ENCODE assay signal across 10 mouse cellular contexts in the genomic region with DNA sequence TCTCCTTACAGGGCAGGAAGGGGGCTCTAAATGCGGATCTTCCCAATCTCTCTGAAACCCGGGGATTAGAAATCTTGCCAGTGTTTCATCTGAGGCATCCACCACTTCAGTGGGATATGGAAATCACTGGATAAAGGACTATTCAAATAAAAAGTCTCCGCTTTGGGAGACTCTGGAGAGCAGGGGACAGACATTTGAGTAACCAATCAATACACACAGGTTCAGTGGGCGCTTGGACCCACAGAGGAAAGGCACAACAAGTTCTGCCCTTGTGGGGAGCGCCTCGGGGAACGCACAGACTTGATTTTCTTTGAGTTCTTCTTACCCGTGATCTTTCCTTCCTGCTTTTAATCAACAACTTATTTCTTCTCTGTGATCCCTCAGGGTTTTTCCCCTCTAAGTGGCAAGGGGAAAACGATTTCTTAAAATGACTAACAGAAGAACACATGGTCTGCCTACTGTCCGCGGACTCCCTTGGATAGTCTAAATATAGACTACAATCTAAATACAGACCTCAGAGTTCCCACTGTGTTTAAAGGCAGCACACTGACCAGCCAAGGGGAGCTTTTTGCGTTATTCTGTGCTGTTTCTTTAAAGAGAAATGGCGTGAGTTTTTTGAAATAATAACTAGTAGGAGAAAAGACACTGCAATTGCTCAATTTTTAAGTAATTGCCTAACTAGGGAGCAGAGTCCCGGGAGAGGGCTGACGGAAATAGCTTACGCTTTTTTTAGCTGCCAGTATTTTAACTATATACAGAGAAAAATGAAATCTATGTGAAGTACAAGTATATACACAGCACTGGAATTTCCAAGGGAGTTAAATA. TPM values are rescaled to one million over a fixed set of nuclear protein-coding genes. Genes with fewer than 3 reads are reported as not detected.
DNase-seq lines count a peak whose midpoint lies in the region; ATAC-seq and TF ChIP-seq lines count a peak whose summit lies in the region.
"Had no signal": no experiment of that assay in that cellular context is flagged by ENCODE, and none has a peak within 500 bp of the region (broad histone marks: within the 10 kb centered on the region; RNA-seq: fewer than 3 reads in every experiment).

No protein-coding gene starts in this region.

- DNase-seq in spleen, adult 18-20 months, result no peak
- no peak for DNase-seq in urinary bladder, adult 2 months (ENCODE audit: low spot score)
- DNase-seq in thymus, postnatal 4 days, result no peak

- H3K4me2 ChIP-seq in forebrain, embryonic 15.5 days (replicated peaks), result no peak overlapping the region
- H3K4me2 ChIP-seq in forebrain, embryonic 12.5 days, result no peak overlapping the region
- peak overlapping the region; percentile 61 for H3K4me2 ChIP-seq in heart, embryonic 13.5 days
- H3K4me2 ChIP-seq in lung, embryonic 16.5 days (ENCODE audit: low read depth, low read length), result peak overlapping the region; percentile 35

- no peaks in the 10 kb centered on the region for H3K27me3 ChIP-seq in forebrain, embryonic 15.5 days
- no peaks in the 10 kb centered on the region for H3K27me3 ChIP-seq in forebrain, embryonic 12.5 days
- H3K27me3 ChIP-seq in heart, embryonic 13.5 days (replicated peaks), result no peaks in the 10 kb centered on the region
- no peaks in the 10 kb centered on the region for H3K27me3 ChIP-seq in lung, embryonic 16.5 days (ENCODE audit: control insufficient read depth, insufficient read depth, low read depth, low read length)

- no peak for TF ChIP-seq CTCF in bone marrow macrophage, adult 2 months (IDR thresholded peaks at IDR 0.05; ENCODE audit: low read depth, low read length)

- H3K4me3 ChIP-seq in forebrain, embryonic 15.5 days, result no peak overlapping the region
- H3K4me3 ChIP-seq in forebrain, embryonic 12.5 days (replicated peaks), result no peak overlapping the region
- peak overlapping the region; percentile 42 for H3K4me3 ChIP-seq in bone marrow macrophage, adult 2 months (ENCODE audit: insufficient read depth, low read length)
- peak overlapping the region; percentile 36 for H3K4me3 ChIP-seq in heart, embryonic 13.5 days
- no peak overlapping the region for H3K4me3 ChIP-seq in lung, embryonic 16.5 days (ENCODE audit: low read length)
- H3K4me3 ChIP-seq: erythroblast, embryonic 14.5 days had no signal

- no peaks in the 10 kb centered on the region for H3K36me3 ChIP-seq in forebrain, embryonic 15.5 days
- no peaks in the 10 kb centered on the region for H3K36me3 ChIP-seq in forebrain, embryonic 12.5 days (replicated peaks)
- H3K36me3 ChIP-seq in heart, embryonic 13.5 days, result no peaks in the 10 kb centered on the region
- H3K36me3 ChIP-seq in lung, embryonic 16.5 days (ENCODE audit: control insufficient read depth, insufficient read depth, low read length), result no peaks in the 10 kb centered on the region

- no peak overlapping the region for H3K27ac ChIP-seq in forebrain, embryonic 15.5 days (replicated peaks)
- no peak overlapping the region for H3K27ac ChIP-seq in forebrain, embryonic 12.5 days
- peak overlapping the region; percentile 92 for H3K27ac ChIP-seq in bone marrow macrophage, adult 2 months (ENCODE audit: insufficient read depth, low read depth, low read length)
- H3K27ac ChIP-seq in heart, embryonic 13.5 days (replicated peaks), result peak overlapping the region; percentile 71
- peak overlapping the region; percentile 2; the same call in 1 of the 2 replicates for H3K27ac ChIP-seq in lung, embryonic 16.5 days (ENCODE audit: low read length)
- H3K27ac ChIP-seq: kidney, postnatal 0 days had no signal

- H3K9me3 ChIP-seq in forebrain, embryonic 15.5 days, result no peaks in the 10 kb centered on the region
- H3K9me3 ChIP-seq in forebrain, embryonic 12.5 days, result no peaks in the 10 kb centered on the region
- H3K9me3 ChIP-seq in heart, embryonic 13.5 days, result 0 out of 2 replicates have a peak, but pooled peaks cover 2% of the 10 kb centered on the region
- no peaks in the 10 kb centered on the region for H3K9me3 ChIP-seq in lung, embryonic 16.5 days (ENCODE audit: control insufficient read depth, low read length)

- no peak for TF ChIP-seq POLR2A in bone marrow macrophage, adult 2 months (IDR thresholded peaks at IDR 0.05; ENCODE audit: borderline replicate concordance, low read depth, low read length)

- H3K4me1 ChIP-seq in forebrain, embryonic 15.5 days, result no peaks in the 10 kb centered on the region
- H3K4me1 ChIP-seq in forebrain, embryonic 12.5 days, result no peaks in the 10 kb centered on the region
- peaks cover 20% of the 10 kb centered on the region for H3K4me1 ChIP-seq in bone marrow macrophage, adult 2 months (ENCODE audit: control insufficient read depth, insufficient read depth, low read length)
- peaks cover 10% of the 10 kb centered on the region for H3K4me1 ChIP-seq in heart, embryonic 13.5 days
- H3K4me1 ChIP-seq in lung, embryonic 16.5 days (replicated peaks; ENCODE audit: control insufficient read depth, insufficient read depth, low read length), result no peaks in the 10 kb centered on the region

- WGBS in forebrain, embryonic 15.5 days, result 56% methylated on average over 16 of the region's 16 CpGs
- 61% methylated on average over 16 of the region's 16 CpGs for WGBS in forebrain, embryonic 12.5 days
- 23% methylated on average over 16 of the region's 16 CpGs for WGBS in heart, embryonic 13.5 days
- WGBS in lung, embryonic 16.5 days, result 34% methylated on average over 16 of the region's 16 CpGs

- peak; percentile 41; the same call in 1 of the 2 replicates for ATAC-seq in forebrain, embryonic 15.5 days (replicated peaks)
- ATAC-seq in forebrain, embryonic 12.5 days (ENCODE audit: low FRiP score), result no peak
- peak; percentile 51; the same call in 1 of the 2 replicates for ATAC-seq in heart, embryonic 13.5 days (ENCODE audit: extremely low read depth, insufficient number of reproducible peaks, low FRiP score, low TSS enrichment)
- ATAC-seq in lung, embryonic 16.5 days (ENCODE audit: low read depth), result peak; percentile 85

- no peak overlapping the region for H3K9ac ChIP-seq in forebrain, embryonic 15.5 days (replicated peaks)
- H3K9ac ChIP-seq in forebrain, embryonic 12.5 days, result no peak overlapping the region
- peak overlapping the region; percentile 69 for H3K9ac ChIP-seq in heart, embryonic 13.5 days
- H3K9ac ChIP-seq in lung, embryonic 16.5 days (ENCODE audit: low read length), result no peak overlapping the region

RNA-seq across cellular contexts. Expression of a gene that starts 18.0 kb away (rescaled TPM):
- 10.0 and 10.7 TPM in 2 replicates for polyA plus RNA-seq in forebrain, embryonic 15.5 days (2015; fragmentation: Nextera tagmentation; extraction: Ambion mirVana)
- 7.3 and 8.5 TPM in 2 replicates for polyA plus RNA-seq in forebrain, embryonic 12.5 days (2016; fragmentation: Nextera tagmentation; extraction: Ambion mirVana)
- polyA plus RNA-seq in bone marrow macrophage, adult 2 months (2012; ENCODE audit: insufficient read depth, insufficient read length, missing spikeins), result 23.7 and 25.2 TPM in 2 replicates
- 6.9 and 9.0 TPM in 2 replicates for polyA plus RNA-seq in heart, embryonic 13.5 days (2015; fragmentation: Nextera tagmentation; extraction: Ambion mirVana)
- polyA plus RNA-seq in lung, embryonic 16.5 days (2015; fragmentation: Nextera tagmentation; extraction: Ambion mirVana), result 9.0 and 10.7 TPM in 2 replicates
- polyA plus RNA-seq in urinary bladder, adult 2 months (2012; rRNA removed), result 17.5 and 18.3 TPM in 2 replicates

Comparison
In these comparisons a context has a peak if more than half of its experiments do, and no peak if none do; other contexts are left out.
1. H3K27ac ChIP-seq: peak in bone marrow macrophage, adult 2 months (single experiment), heart, embryonic 13.5 days (single experiment) and lung, embryonic 16.5 days (single experiment); none in forebrain, embryonic 15.5 days (single experiment) and forebrain, embryonic 12.5 days (single experiment).
2. H3K4me2 ChIP-seq: peak in heart, embryonic 13.5 days (single experiment) and lung, embryonic 16.5 days (single experiment); none in forebrain, embryonic 15.5 days (single experiment) and forebrain, embryonic 12.5 days (single experiment).
3. H3K4me3 ChIP-seq: peak in bone marrow macrophage, adult 2 months (single experiment) and heart, embryonic 13.5 days (single experiment); none in forebrain, embryonic 15.5 days (single experiment), forebrain, embryonic 12.5 days (single experiment) and lung, embryonic 16.5 days (single experiment).